Mouse (Mus musculus) erythroid progenitor cell, adult 5-6 weeks (primary cell): ENCODE results near the gene Cadm1. TPM values are rescaled to one million over a fixed set of nuclear protein-coding genes. Genes with fewer than 3 reads are reported as not detected.

ENCODE experiments used
- ATAC-seq: replicated peaks from 2 replicates; pipeline ENCODE4 v1.8.0; 2016; ENCODE audit warnings: moderate number of reproducible peaks, mild to moderate bottlenecking, moderate TSS enrichment, inconsistent platforms; ENCODE audit not compliant: poor library complexity, low FRiP score, severe bottlenecking
- total RNA-seq, 2 experiments: library from RNA; stranded (forward) in 1 of 2; stranded (reverse) in 1 of 2; fragments of 150-400 nt in 1 of 2; fragments of 186-747, 209-891 nt in 1 of 2; gene quantifications; 2 replicates each; pipeline versions ENCODE4 v1.2.3 to v1.2.4; 2015 to 2017; ENCODE audit warnings: low replicate concordance in 2 of 2

Cadm1 gene
- 3.8 and 5.8 TPM in 2 replicates for total RNA-seq (2015; ENCODE audit: low replicate concordance)
- total RNA-seq (2017; ENCODE audit: low replicate concordance) = 0.83 and 1.7 TPM in 2 replicates

GRCm38 (mm10) chr9:47529602-47530450 lies at the start of gene Cadm1:
Gene Cadm1, plus strand, starts transcription at chr9:47530173.
- peak; percentile 63 for ATAC-seq

GRCm38 (mm10) chr9:47484506-47484905 lies 45.5 kb upstream of the Cadm1 start:
- no peak for ATAC-seq

- no peak for ATAC-seq
These were observed 44.8 kb upstream of the Cadm1 start for GRCm38 (mm10) chr9:47485186-47485585.

GRCm38 (mm10) chr9:47499761-47500160 lies 30.2 kb upstream of the Cadm1 start:
- ATAC-seq = no peak

GRCm38 (mm10) chr9:47505956-47506355 lies 24.0 kb upstream of the Cadm1 start:
- ATAC-seq = no peak

- ATAC-seq = no peak
These were observed 23.1 kb upstream of the Cadm1 start for GRCm38 (mm10) chr9:47506876-47507275.

GRCm38 (mm10) chr9:47508109-47508508 lies 21.9 kb upstream of the Cadm1 start:
- ATAC-seq = no peak

- no peak for ATAC-seq
These were observed 17.5 kb upstream of the Cadm1 start for GRCm38 (mm10) chr9:47512521-47512920.

GRCm38 (mm10) chr9:47514318-47514717 lies 15.7 kb upstream of the Cadm1 start:
- no peak for ATAC-seq

GRCm38 (mm10) chr9:47516238-47516637 lies 13.7 kb upstream of the Cadm1 start:
- no peak for ATAC-seq

GRCm38 (mm10) chr9:47527290-47527689 lies 2.7 kb upstream of the Cadm1 start:
- ATAC-seq = no peak

- no peak for ATAC-seq
These were observed 2.2 kb upstream of the Cadm1 start for GRCm38 (mm10) chr9:47527741-47528140.

- ATAC-seq = no peak
These were observed 791 bp upstream of the Cadm1 start for GRCm38 (mm10) chr9:47529182-47529581.

GRCm38 (mm10) chr9:47530544-47530921 lies 560 bp downstream of the Cadm1 start:
- no peak for ATAC-seq

- ATAC-seq = no peak
These were observed 1.2 kb downstream of the Cadm1 start for GRCm38 (mm10) chr9:47530922-47531850.

- no peak for ATAC-seq
These were observed 2.4 kb downstream of the Cadm1 start for GRCm38 (mm10) chr9:47532215-47532865.

GRCm38 (mm10) chr9:47533461-47533860 lies 3.5 kb downstream of the Cadm1 start:
- no peak for ATAC-seq

GRCm38 (mm10) chr9:47534573-47535475 lies 4.9 kb downstream of the Cadm1 start:
- ATAC-seq = no peak

- ATAC-seq = no peak
These were observed 15.3 kb downstream of the Cadm1 start for GRCm38 (mm10) chr9:47545245-47545644.
